Mouse (Mus musculus) small intestine, adult 2 months (tissue): ENCODE measurements around the gene Lgr5.

ENCODE experiments used
- CTCF ChIP-seq: fragments of 200-500 bp; IDR thresholded peaks from 2 replicates; pipeline ENCODE4 v1.5.1; 2012; ENCODE audit warnings: low read depth, mild to moderate bottlenecking, control low read depth, inconsistent platforms, low read length, moderate library complexity, mixed read lengths; ENCODE audit not compliant: insufficient replicate concordance, insufficient read length; ENCODE audit errors: extremely low read depth
- POLR2A ChIP-seq: fragments of 200-500 bp; IDR thresholded peaks from 2 replicates; pipeline ENCODE4 v1.6.1; 2012; ENCODE audit warnings: low read depth, mild to moderate bottlenecking, control low read depth, inconsistent platforms, low read length, moderate library complexity

GRCm38 (mm10) chr10:115617456-115618287 lies 30.1 kb upstream of the Lgr5 start:
- TF ChIP-seq CTCF (no peak), POLR2A (no peak)
